Mouse (Mus musculus) heart, adult 2 months (tissue): Measurements from ENCODE around the gene A330070K13Rik. TPM values are rescaled to one million over a fixed set of nuclear protein-coding genes. Genes with fewer than 3 reads are reported as not detected.

Experiments used
- DNase-seq, 2 experiments: peaks; one replicate each; pipeline ENCODE4 v3.0.0; 2021
- H3K27ac ChIP-seq: fragments of 200-600 bp; 2 replicates; pipeline ENCODE4 v1.8.1; 2022
- H3K27me3 ChIP-seq: fragments of 200-500 bp; 2 replicates; pipeline ENCODE4 v1.6.1; 2012; ENCODE audit warnings: mild to moderate bottlenecking, low read length, inconsistent platforms, mixed read lengths; ENCODE audit not compliant: control insufficient read depth, insufficient read depth
- H3K36me3 ChIP-seq: fragments of 200-500 bp; 2 replicates; pipeline ENCODE4 v1.6.1; 2012; ENCODE audit warnings: low read length, inconsistent platforms; ENCODE audit not compliant: control insufficient read depth, insufficient read depth
- H3K4me1 ChIP-seq: fragments of 200-500 bp; 2 replicates; pipeline ENCODE4 v1.6.1; 2011; ENCODE audit warnings: low read length; ENCODE audit not compliant: control insufficient read depth, insufficient read depth
- H3K4me3 ChIP-seq: fragments of 200-600 bp; 2 replicates; pipeline ENCODE4 v1.8.1; 2022
- H3K79me2 ChIP-seq: fragments of 200-500 bp; replicated peaks from 2 replicates; pipeline ENCODE4 v1.6.1; 2012; ENCODE audit warnings: mild to moderate bottlenecking, inconsistent platforms, low read length, moderate library complexity, mixed read lengths; ENCODE audit not compliant: control insufficient read depth, insufficient read depth
- H3K9ac ChIP-seq: fragments of 200-500 bp; 2 replicates; pipeline ENCODE4 v1.6.1; 2012; ENCODE audit warnings: low read depth, mild to moderate bottlenecking, control low read depth, inconsistent platforms, low read length, mixed read lengths
- CTCF ChIP-seq: fragments of 200-600 bp; IDR thresholded peaks from 2 replicates; pipeline ENCODE4 v1.8.1; 2022; ENCODE audit warnings: antibody characterized with exemption, mild to moderate bottlenecking, moderate library complexity
- EP300 ChIP-seq: fragments of 200-500 bp; IDR thresholded peaks from 2 replicates; pipeline ENCODE4 v1.6.1; 2011; ENCODE audit warnings: low read depth, low read length, control low read depth; ENCODE audit not compliant: insufficient read depth
- POLR2A ChIP-seq: fragments of 200-500 bp; IDR thresholded peaks from 2 replicates; pipeline ENCODE4 v1.6.1; 2011; ENCODE audit warnings: mild to moderate bottlenecking, low read depth, low read length, control low read depth; ENCODE audit not compliant: insufficient read depth
- WGBS: fragments of 180-500 bp; shearing (Covaris S2); methylation state at CpG from one replicate; pipeline ENCODE4 v1.1.7; 2018; 5-methylcytosine and 5-hydroxymethylcytosine counted together
- intact Hi-C: fragments of 180-260 bp; cut with DNase I; formaldehyde crosslinking; loops from one replicate; pipeline ENCODE4 v1.15.1; 2025
- polyA plus RNA-seq: library from polyadenylated mRNA; depleted of rRNA; stranded (reverse); fragments of >200 nt; gene quantifications from 2 replicates; pipeline ENCODE4 v1.2.3, GENCODE M21; 2012
- total RNA-seq, 2 experiments: library from RNA; stranded (reverse); gene quantifications; 2 replicates each; pipeline ENCODE4 v1.2.3; 2021

Gene A330070K13Rik
- total and polyA plus RNA-seq, 3 experiments: not detected

DNA sequence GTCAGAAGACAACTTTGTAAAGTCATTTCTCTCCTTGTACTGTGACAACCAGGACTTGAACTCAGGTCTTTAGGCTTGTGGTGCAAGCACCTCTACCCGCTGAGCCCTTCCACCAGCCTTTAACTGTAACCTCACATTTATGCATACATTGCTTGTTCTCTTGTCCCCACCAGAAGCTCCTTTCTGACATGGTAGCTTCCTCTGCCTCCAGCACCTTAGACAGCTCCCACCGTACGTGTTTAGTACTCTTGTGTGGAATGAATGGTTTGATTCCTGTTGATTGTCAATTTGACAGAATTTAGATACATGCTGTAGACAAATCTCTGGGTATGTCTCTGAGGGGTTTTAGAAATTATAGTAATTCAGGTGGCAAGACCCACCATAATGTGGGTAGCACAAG lies 20.7 kb downstream of the A330070K13Rik start:
- TF ChIP-seq EP300: no peak
- TF ChIP-seq CTCF: no peak
- TF ChIP-seq POLR2A: no peak
- H3K4me3 ChIP-seq: no peak overlapping the region
- no peak for DNase-seq

DNA sequence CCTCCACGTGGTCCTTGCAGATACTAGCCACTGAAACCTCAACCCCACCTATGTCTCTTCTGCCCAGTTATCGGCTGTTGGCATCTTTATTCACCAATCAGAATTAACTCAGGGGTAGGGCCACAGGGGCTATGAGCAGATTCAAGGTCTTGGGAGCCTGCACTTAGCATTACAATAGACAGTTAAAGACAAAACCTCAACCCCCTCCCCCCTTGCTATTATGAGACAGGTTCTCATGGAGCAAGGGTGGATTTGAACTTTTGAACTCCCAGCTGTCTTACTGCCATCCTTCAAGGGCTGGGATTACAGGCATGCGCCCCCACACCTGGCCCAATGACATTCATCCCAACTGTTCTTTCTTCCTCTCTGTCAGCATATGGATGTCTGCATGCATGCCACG lies 21.3 kb downstream of the A330070K13Rik start:
- Histone ChIP-seq H3K4me1 (no peaks in the 10 kb centered on the region), H3K27me3 (no peaks in the 10 kb centered on the region), H3K9ac (no peak overlapping the region), H3K4me3 (no peak overlapping the region), H3K36me3 (no peaks in the 10 kb centered on the region), H3K79me2 (no peaks in the 10 kb centered on the region), H3K27ac (no peak overlapping the region)
- intact Hi-C loops: no loop called here
- no peak for DNase-seq
- 63% methylated on average over 4 of the region's 4 CpGs for WGBS
- TF ChIP-seq EP300 (no peak), POLR2A (no peak), CTCF (no peak)

More for the DNA sequence above, 20.7 kb downstream of the A330070K13Rik start:
- Histone ChIP-seq H3K79me2 (no peaks in the 10 kb centered on the region), H3K4me1 (no peaks in the 10 kb centered on the region), H3K36me3 (no peaks in the 10 kb centered on the region), H3K9ac (no peak overlapping the region), H3K27ac (no peak overlapping the region), H3K27me3 (no peaks in the 10 kb centered on the region)
- WGBS: 36% methylated on average over 3 of the region's 3 CpGs
- intact Hi-C loops: no loop called here

DNA sequence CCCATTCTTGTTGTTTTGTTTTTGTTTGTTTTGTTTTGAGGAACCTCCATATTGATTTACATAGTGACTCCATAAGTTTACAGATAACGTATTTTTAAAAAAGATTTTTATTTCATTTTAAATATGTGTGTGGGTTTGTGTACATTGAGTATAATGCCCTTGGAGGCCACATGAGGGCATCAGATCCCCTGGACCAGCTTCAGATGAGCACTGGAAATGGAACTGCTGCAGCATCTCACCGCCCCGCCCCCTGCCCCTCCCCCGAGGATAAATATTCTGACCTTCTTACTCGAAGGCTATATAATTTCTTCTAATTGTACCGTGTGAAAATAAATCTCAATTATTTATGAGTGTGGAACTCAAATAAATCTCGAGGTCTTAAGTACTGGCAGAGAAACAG lies 29.2 kb downstream of the A330070K13Rik start:
- intact Hi-C loops: no loop called here
- Histone ChIP-seq H3K36me3 (no peaks in the 10 kb centered on the region), H3K9ac (no peak overlapping the region)

DNA sequence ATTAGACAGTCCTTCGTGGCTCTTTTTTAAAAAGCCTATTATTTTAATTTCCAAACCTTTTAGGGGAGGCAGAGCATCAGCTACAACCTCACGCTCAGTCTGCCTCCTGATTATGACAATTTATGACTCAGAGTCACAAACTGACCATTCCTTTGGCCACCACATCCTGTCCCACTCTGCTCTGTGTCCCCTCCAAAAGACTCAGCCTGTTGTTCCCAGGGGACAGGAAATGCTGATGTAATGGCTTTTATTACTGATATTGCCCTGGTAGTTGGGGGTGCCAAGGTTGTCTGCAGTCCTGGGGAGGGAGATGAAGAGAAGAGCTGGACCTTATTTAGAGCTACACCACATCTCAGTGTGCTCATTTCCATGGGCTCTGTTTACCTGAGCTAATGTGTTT lies 38.6 kb downstream of the A330070K13Rik start:
- no peak overlapping the region for H3K4me3 ChIP-seq
- no peaks in the 10 kb centered on the region for H3K4me1 ChIP-seq
- DNase-seq: no peak
- H3K36me3 ChIP-seq: no peaks in the 10 kb centered on the region
- H3K27me3 ChIP-seq: no peaks in the 10 kb centered on the region
- WGBS: 61% methylated on average over 2 of the region's 2 CpGs
- TF ChIP-seq POLR2A (no peak), EP300 (no peak)
- H3K27ac ChIP-seq: no peak overlapping the region
- H3K9ac ChIP-seq: no peak overlapping the region
- intact Hi-C loops: no loop called here
- H3K79me2 ChIP-seq: no peaks in the 10 kb centered on the region

More for the DNA sequence above, 29.2 kb downstream of the A330070K13Rik start:
- no peak for DNase-seq
- H3K4me1 ChIP-seq: no peaks in the 10 kb centered on the region
- no peak overlapping the region for H3K27ac ChIP-seq
- H3K4me3 ChIP-seq: no peak overlapping the region
- WGBS: 54% methylated on average over 7 of the region's 7 CpGs
- TF ChIP-seq EP300: no peak
- no peak for TF ChIP-seq POLR2A
- no peak for TF ChIP-seq CTCF
- H3K27me3 ChIP-seq: no peaks in the 10 kb centered on the region
- H3K79me2 ChIP-seq: no peaks in the 10 kb centered on the region

DNA sequence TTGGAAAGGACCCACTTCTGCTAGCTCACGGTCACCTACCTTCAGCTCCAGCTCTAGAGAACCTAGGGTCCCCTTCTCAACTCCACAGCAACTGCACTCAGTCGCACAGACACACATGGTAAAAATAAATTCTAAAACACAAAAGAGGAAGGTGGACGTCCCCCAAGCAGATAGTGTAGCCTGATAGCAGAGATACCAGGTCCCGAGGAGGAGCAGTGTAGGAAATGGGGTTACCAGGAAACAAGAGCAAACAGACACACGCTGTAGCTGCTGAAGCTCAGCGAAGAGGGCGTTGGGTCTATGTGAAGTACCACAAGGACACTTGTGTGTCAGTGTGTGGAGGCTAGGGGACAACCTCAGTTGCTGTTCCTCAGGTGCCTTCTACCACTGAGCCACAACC lies 39.4 kb downstream of the A330070K13Rik start:
- Histone ChIP-seq H3K9ac (no peak overlapping the region), H3K27me3 (no peaks in the 10 kb centered on the region), H3K4me1 (no peaks in the 10 kb centered on the region), H3K4me3 (no peak overlapping the region), H3K79me2 (no peaks in the 10 kb centered on the region), H3K27ac (no peak overlapping the region), H3K36me3 (no peaks in the 10 kb centered on the region)
- 69% methylated on average over 7 of the region's 7 CpGs for WGBS
- intact Hi-C loops: no loop called here
- DNase-seq: no peak
- TF ChIP-seq POLR2A (no peak), CTCF (no peak), EP300 (no peak)

DNA sequence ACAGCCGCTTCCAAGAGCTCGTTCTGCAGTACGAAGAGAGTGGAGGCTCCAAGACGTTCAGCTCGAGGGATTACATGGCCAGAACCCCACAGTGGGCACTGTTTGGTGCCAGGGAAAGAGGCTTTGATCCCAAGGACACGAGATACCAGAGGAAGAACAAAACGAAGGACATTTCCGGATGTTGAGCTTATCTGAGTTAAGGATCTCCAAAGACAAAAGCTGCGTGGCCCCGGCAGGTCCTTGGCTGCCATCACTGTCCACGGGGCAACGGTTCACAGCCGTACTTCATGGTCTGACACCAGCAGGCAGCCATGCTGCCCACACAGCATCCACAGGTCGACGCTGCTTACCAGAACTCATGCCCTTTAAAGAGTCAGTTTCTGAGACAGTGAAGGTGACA lies 43.8 kb downstream of the A330070K13Rik start:
- WGBS: 84% methylated on average over 15 of the region's 15 CpGs
- Histone ChIP-seq H3K27me3 (no peaks in the 10 kb centered on the region), H3K79me2 (no peaks in the 10 kb centered on the region), H3K4me3 (no peak overlapping the region), H3K36me3 (no peaks in the 10 kb centered on the region), H3K9ac (no peak overlapping the region), H3K27ac (no peak overlapping the region), H3K4me1 (no peaks in the 10 kb centered on the region)
- TF ChIP-seq CTCF (no peak), EP300 (no peak), POLR2A (no peak)
- intact Hi-C loops: no loop called here
- DNase-seq: no peak
